Mouse (Mus musculus) ES-Bruce4 (cell line): ENCODE data around the gene Lhcgr.

ENCODE experiments used
- CTCF ChIP-seq: IDR thresholded peaks from one replicate; pipeline ENCODE4 v1.8.1; 2011; ENCODE audit warnings: low read depth, low read length
- EP300 ChIP-seq: IDR thresholded peaks from 2 replicates; pipeline ENCODE4 v1.6.1; 2011; ENCODE audit warnings: low read depth, low read length; ENCODE audit not compliant: insufficient read depth
- POLR2A ChIP-seq: IDR thresholded peaks from one replicate; pipeline ENCODE4 v1.8.1; 2011; ENCODE audit warnings: low read length; ENCODE audit not compliant: insufficient read depth

- no peak for TF ChIP-seq POLR2A
- peak; percentile 63 for TF ChIP-seq CTCF
- TF ChIP-seq EP300: no peak
These were observed 24.9 kb downstream of the Lhcgr start for GRCm38 (mm10) chr17:88766857-88767256.
